Mouse (Mus musculus): Measurements from ENCODE around the gene Steap3.

DNA sequence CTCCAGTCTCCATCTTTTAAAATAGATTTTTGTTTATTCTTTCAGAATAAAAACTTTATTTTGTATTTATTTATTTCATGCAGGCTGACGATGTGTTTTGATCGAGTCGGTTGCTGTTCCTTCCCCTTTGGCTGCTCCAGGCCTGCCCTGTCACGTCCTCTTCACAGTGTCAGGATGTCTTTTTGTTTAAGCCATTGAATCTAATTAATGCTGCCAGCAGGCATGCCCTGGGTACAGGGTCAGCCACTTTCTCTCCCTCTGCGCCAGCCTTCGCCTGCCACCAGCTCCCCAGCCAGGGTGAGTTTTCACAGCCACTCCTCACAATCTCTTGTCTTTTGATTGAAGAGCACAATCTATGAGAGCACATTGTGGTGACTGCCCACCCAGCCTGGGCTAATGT lies 51.7 kb downstream of the Steap3 start:
- TF ChIP-seq POLR2A (IDR thresholded peaks at IDR 0.05; ENCODE audit: borderline replicate concordance, extremely low read depth, low read depth, low read length) (no peak), CTCF (IDR thresholded peaks at IDR 0.05; ENCODE audit: insufficient read depth, low read length) (no peak)

Measured in lung, adult 2 months (tissue).